Mouse (Mus musculus) 3T3-L1 (cell line): ENCODE results near the gene Ska2.

Experiments used
- DNase-seq: peaks from one replicate; pipeline ENCODE4 v3.0.0-alpha.2; 2015; ENCODE audit warnings: low read depth, low spot score

The Ska2 gene

DNA sequence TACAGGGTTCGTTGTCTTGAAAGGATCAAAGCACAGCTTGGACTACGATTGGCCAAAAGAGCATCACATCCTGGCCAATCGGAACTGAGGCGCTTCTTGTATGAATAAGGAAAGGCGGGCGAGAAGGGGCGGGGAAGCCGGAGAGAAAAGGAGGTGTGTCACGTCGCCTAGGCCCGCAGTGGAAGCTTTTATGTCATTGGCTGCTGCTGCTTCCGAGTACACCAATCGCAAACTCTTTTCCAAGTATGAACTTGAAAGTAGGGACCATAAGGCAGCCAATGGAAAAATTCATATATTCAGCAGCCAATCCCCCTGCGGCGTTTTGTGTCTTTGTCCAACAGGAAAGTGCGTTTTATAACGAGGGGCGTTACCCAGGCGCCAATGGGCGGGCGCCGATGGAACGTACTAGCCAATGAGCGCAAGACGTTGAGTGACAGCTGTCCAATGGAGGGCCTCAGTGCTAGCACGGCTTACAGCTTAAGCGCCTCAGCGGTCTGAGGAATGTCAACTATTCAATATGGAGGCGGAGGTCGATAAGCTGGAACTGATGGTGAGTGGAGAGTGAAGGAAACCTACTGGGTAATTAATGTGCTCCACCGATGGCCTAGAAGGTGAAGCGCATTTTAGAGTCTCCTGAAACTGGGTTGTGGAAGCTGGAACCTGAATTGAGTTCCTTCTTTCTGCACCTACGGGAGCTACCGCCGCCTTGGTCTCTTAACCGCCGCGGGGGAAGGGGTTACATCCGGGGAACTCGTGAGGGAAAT lies at the start of gene Ska2:
Ska2 (plus strand) TSS at position 480 of the 764 bp plus-strand sequence.
- DNase-seq = peak; percentile 100

DNA sequence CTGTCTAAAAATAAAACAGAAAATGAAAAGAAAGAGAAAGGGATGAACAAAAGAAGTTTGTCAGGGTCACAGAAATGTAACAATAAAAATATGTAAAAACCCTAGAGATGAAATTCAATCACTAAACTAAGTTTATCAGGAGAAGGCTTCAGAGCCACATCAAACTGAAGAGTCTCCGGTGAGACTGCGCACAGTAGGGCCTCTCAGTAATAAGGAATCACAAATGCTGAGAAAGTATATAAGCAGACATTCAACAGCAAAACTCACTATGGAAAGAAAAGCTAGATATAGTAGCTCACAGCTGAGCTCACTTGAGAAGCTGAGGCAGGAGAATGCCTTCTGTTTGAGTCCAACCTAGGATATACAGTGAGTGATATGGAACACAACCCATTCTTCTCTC lies 48.6 kb upstream of the Ska2 start:
- DNase-seq = no peak

DNA sequence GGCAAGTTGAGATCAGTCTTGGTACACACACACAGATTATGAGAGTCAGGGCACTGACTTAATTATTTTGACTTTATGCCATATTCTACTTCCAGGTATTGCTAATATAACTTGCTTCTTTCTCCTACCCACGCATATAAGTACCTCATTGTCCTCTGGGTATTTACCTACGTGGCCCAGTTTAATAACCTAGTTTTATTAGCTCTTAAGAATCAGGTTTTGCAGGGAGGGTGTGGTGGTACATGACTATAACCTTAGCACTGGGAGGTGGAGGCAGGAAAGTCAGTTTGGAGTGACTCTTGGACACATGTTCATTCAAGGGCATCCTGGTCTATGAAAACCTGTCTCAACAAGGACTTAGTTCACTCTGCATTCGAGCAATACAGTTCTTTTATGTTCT lies 46.9 kb upstream of the Ska2 start:
- no peak for DNase-seq

DNA sequence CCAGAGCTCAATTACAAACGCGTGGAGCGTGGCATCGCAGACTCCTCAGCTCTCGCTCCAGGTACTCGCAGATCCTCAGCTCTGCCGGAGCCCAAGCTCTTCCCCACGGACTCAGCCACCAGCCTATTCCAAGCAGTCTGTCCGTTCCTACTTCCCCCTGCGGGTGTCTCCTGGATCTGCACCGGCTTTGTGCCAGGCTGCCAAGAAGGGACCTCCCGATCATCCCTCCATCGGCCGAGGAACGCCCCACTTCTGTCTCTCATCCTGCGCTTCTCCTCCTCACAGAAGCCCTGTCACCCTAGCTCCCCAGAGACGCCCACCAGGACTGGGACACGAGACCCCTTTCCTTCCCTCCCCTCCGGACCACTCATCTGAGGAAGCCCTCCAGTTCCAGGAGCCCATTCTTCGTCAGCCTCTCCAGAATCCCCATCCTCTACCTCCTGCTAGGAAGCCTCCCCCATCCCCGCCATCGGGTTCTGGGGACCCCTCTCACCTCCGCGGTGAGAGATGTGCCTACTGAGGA lies 35.6 kb upstream of the Ska2 start:
- peak; percentile 84 for DNase-seq

DNA sequence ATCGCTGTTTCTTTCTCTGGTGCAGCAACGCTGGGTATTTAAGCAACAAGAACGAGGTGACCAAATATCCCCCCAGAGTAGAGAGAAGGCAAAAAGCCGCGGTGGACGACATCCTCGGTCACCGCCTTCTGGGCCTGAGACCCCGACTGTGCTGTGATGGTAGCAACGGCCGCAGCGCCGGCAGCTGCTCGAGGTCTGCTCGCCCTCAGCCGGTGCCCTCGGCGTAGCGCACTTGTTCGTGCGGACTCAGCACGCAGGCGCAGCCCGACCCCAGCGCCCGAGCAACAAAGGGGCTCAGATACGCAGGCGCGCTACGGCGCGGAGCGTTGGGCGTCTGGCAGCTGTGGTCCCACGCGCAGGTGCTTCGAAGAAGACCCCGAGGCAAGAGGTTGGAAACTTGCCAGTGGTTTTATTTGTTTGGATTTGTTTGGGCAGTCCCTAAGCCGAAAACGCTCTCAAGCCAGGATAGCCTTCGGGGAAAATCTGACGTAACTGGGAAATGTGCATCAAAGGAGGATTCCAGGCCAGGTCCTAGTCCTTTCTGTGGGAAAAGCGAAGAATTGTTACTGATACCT lies 35.1 kb upstream of the Ska2 start, which contains the start of gene Gdpd1:
Gdpd1 (minus strand) TSS at position 197 of the 575 bp plus-strand sequence.
- DNase-seq = peak; percentile 76

DNA sequence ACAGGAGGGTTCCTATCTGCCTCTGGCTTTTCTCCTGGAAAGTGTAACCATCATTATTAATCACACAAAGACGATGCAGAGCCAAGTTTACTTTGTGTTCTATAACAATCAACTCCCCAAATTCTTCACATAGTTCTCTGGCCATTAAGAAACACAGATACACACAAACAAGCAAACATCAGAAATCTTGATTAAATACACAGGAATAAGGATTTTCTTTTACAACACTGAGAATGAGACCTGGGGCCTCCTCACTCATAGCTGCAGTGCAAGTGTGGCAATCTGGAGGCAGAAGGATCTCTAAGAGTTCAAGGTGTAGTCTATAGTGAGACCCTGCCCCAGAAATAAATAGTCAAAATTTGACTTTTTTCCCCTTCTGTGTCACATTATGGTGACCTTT lies 25.3 kb upstream of the Ska2 start:
- no peak for DNase-seq

DNA sequence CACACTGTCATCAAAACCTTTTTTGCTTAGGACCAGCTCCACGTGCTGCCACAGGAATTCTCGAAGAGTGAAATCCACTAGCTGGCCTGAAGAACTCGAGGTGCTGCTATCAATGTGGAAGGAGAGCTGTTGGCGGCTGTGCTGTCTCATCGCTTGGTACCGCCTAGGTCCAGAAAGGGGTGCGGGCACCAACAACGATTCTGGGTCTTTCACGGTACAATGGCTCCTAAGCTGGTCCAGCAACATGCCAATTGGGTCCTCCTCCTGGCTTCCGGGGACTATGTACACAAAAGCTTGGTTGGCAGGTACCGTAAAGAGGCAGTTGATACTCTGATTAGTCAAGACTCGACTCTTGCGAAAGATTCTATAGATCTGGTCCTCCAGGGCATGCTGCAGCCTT lies 23.6 kb upstream of the Ska2 start:
- DNase-seq = no peak

DNA sequence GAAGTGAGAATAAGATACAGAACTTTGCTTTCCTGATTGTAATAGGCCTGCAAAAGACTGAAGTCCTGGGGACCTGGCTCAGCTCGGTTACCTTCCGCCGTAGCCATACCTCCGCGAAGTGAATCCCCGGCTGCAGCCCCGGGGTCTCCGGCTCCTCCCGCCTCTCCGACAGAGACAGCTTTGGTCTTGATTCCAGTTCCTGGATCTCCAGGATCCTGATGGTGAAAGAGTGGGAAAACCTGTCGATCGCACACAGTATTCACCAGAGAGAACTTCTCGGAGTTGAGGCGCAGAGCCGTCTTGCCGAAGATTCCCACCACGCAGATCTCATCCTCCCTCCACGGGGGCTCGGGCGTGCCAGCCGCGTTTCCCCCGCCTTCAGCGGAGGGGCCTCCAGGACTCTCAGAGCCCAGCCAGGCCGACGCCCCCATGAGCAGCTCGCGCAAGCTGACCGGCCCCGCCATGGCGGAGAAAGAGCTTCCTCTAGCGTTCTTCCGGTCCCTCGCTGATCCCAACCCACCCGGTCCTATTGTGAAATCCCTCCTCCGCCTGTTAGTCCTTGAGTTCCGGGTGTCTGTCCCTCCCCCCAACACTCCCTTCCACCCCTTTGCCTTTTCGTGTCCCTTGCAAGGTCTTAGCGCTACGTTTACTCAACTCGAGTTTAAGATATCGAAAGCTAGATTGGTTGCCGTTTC lies 22.6 kb upstream of the Ska2 start, which contains the start of gene Smg8:
Smg8 (minus strand) TSS at position 485 of the 695 bp plus-strand sequence.
- peak; percentile 93 for DNase-seq

DNA sequence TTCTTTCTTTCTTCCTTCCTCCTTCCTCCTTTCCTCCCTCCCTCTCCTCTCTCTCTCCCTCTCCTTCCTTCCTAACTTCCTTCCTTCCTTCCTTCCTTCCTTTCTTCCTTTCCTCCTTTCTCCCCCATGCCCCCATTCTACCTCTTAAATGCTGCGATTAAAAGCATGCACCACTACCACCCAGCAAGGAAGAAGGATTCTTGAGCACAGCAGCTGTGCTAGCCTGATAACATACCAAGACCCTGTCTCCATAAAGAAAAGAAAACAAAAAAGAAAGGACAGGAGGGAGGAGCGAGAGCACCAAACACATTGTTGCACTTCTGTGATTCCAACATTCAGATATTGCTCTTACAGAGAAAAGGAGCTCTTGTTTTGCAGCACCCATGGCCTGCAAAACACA lies 21.9 kb upstream of the Ska2 start:
- DNase-seq = no peak

DNA sequence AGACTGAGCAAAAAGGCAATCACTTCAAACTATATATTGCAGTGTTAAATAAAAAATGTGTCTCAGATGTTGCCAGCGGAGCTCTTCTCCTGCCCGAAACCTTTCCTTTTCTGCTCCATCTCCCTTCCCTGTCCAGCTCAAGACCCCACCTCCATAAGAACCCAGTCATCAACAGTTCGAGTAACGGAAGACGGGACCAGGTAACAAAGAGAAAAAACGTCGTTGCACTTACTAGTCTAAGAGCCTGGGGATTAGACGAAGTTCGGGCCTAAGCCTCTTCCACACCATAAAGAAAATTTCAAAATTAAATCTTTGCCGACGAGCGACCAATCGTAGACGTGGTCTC lies 652 bp upstream of the Ska2 start, which contains the start of gene Prr11:
Prr11 (minus strand) TSS at position 300 of the 346 bp plus-strand sequence.
- no peak for DNase-seq

DNA sequence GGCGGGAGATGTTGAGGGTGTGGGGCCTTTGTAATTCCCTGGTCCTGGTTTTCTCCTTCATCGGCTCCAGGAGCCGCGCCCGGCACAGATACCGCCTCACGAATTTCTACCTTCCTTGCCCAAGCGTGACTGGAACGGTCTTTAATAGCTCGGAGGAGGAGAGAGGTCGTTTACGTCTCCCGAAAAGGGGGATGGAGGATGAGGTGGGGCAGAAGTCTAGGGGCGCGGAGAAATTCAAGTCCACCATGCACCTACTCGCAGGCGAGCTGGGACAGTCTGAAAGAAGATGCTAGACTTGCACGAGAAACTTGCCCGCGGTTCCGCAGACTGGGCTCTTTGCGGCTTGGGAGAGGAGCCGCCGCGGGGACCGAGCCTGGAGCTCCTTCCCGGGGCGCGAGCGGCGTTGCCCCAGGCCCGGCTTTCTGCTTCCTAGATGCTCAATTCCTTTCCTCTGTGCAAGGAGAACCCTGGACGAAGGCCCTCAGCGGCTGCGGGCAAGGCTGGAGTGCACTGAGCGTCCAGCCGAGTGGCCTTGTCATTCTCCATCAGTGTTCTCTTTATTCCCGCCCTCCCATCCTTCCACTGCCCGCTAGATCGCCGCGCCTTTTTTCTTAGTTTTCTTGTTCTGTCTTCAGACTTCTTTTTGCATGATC lies 611 bp downstream of the Ska2 start:
- DNase-seq = peak; percentile 44

DNA sequence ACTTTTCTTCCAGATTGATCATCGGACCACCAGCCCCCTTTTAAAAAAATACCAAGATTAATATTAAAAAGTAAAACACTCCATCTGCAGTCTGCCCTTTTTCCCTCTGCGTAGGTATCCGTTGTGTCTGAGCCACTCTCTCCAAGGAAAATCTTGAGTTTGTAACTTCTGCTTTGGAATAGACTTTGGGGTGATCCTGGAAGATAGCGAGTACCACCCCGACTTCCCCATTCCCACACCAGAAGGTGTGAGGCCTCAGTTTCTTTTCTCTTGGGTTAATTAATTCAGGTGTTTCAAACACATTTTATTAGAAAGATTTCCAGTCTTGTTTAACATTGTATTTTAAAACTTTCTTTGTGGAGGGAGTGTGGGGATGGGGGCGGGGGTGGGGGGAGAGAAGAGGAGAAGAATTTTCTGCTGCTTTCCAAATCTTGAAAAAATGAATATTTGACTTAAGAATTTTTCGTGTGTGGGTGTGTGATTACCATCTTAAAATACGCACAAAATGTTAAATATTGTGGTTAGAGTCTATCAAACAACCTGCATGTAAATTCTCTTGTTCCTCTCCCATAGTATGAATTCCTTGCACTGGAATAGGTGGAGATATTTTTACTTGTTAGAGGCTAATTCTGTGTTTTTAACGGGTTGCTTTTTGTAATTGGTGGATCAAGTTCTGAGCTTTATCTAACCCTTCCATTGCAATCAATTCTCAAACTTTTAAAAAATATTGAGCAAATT lies 1.3 kb downstream of the Ska2 start:
- no peak for DNase-seq

DNA sequence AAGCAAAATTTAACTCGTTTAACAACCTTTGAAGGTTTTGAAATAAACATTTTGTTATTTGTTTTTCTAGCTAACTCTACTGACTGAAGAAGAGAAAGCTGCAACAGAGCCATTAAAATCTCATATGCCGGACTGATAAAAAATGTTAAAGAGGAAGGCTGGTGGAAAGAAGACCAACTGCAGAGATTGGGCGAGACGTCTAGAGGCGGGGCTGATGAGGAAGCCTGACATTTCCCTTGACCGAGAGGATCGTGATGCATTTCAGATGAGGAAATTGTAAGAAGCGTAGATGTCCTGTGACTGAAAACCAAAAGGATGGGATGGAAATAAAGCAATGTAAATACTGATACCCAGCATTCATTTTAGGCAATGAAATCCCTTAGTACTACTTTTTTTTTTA lies 12.8 kb downstream of the Ska2 start:
- no peak for DNase-seq

DNA sequence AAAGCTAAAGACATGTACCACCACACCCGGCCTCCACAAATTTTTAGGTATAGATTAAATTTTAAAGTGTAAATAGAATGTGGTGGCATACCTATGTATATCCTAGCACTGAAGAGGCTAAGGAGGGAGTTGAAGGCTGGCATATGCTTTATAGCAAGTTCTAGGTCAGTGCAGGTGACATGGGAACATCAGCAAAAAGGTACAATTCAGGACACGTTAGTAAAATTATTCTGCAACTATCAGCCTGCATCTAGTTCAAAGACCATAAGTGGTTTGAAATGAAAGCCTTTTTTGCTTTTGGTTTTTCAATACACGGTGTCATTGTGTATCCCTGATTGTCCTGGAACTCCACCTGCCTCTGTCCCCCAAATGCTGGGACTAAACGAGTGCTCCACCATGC lies 16.5 kb downstream of the Ska2 start:
- no peak for DNase-seq

DNA sequence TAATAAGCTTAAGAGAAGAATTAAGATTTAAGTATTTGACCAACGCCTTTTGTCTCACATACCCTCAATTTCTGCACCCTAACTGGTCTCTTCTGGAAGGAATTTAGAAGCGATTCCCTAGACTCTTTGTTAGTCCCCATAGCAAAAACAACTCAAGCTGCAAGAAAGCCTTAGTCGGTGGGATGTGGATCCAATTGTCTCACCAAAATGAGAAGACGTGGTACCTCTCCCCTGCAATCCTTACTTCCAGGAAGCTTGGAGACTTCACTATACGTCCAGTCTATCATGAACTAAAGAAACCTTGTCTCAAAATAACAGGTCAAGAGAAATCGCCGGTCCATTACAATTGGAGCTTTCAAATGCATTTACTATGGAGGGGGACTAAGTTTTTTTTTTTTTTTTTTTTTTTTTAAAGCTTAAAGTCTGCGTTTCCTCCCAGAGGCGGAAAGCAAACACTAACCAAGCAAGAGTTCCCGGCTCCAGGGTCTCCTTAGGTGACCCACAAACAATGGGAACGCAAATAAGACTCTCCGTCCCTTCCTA lies 17.3 kb downstream of the Ska2 start:
- no peak for DNase-seq

DNA sequence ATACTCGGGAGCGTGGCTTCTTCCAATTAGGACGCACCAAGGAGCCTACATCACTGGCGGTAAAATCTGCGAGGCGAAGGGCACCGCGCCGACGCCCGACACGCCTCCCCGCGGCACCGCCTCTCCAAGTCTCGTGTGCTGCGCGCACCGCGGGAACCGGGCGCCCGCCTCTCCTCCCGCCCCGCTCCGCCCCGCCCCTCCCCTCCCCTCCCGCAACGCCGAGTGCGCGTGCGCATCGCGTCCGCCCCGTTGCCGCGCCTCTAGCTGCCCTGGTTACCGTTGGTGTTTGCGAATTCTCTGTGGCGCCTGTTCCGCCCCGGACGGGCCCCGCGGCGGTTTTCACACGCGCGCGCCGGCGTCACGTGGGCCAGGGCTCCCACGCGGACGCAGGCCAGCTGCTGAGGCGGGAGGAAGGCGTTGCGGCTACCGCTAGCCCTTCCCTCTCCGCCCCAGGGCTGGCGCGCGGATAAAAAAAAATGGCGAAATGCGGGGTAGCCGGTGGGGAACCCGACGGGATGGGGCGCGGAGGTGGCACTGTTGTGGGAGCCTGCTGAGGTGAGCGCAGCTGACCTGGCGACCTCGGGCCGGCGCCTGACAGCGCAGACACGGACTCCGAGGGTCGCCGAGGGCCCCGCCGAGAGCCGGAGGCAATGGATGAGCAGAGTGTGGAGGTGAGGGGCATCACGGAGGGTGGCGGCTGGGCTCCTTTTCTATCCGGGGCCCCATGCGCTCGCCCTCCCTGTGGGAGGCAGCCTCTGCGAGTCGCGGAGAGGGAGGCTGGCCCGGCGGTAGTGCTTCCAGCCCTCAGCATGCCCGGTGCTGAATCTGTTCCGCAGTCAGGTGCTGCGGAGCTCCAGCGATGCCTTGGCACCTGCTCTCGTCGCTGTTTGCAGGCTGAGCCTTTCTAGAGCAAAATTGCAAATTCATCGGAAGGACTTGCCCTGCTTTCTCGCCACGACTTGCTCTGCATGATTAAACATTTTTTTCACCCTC lies 18.1 kb downstream of the Ska2 start, which contains the start of gene Trim37:
Trim37 (plus strand) TSS at position 254 of the 993 bp plus-strand sequence.
- DNase-seq = peak; percentile 88

DNA sequence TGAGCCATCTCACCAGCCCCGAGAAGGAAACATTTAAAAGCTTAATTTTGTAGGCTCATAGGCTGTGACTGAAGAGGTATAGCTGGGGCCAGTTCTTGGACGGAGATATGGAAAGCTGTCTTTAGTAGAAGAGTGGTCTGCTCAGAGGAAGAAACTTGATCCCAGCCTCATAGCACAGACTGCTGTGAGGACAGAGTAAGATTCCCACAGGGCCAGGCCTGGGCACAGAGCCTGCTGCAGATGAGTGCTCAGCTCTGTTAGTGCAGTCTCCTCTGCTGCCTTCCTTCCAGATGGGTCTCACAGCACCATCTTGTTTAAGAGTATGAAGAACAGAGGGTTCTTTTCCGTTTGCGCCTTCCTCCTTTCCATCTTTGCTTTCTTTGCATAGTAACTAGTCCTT lies 27.2 kb downstream of the Ska2 start:
- DNase-seq = no peak

DNA sequence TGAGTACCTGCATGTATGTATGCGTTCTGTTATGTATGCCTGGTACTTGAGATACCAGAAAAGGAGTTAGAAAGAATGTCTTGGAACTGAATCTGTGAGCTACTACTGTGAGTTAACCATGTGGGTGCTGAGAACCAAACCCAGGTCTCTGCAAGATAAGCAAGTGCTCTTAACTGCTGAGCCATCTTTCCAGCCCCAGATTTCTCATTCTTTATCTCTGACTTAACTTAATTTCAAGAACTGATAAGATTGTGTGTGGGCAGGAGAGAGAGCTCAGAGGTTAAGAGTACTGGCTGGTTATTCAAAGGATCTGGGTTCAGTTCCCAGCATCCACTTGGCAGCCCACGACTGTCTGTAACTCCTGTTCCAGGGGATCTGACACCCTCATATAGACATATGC lies 49.0 kb downstream of the Ska2 start:
- no peak for DNase-seq

DNA sequence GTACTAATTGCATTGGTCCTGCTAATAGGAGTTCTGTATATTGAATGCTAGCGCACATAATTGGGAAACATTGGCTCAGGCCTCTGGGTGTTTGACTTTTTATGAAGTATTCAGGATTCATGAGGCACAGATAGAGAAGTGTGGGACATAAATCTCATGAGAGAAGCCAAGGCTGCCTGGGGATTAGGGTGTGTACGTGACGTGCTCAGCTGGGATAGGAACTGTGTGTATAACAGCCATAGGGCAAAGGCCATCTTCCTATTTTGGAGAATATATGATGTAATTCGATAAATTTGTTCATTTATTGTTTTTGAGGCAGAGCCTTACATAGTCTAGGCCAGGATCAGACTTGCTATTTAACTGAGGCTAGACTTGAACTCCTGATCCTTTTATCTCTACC lies 53.7 kb downstream of the Ska2 start:
- no peak for DNase-seq

DNA sequence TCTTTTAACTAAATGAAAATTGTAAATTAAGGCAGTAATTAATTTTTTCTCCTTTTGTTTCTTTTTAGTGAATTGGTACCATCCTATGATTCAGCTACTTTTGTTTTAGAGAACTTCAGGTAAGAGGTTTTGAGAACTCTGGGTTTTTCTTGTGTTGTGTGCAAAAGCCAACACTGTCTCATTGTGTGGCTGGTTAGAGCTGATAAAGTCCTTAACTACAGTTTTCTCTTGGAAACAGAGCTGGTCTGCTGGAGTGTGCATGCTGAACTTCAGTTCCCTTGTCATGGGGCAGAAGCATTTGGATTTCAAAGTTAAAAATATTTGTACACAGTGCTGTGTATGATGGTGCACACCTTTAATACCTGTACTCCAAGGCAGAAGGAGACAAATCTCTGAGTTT lies 54.7 kb downstream of the Ska2 start:
- DNase-seq = no peak
